Mouse (Mus musculus) spleen, adult 2 months (tissue): ENCODE measurements at regions not wholly inside any gene's neighbourhood (a gene's known extent, or its start where the extent isn't known, plus 50 kb on each side); places are given as distances from the start of the nearest gene placed in this dataset.

ENCODE experiments used
- CTCF ChIP-seq: fragments of 200-500 bp; IDR thresholded peaks from 2 replicates; pipeline ENCODE4 v1.5.1; 2011; ENCODE audit warnings: mild to moderate bottlenecking, inconsistent platforms; ENCODE audit not compliant: insufficient read depth, insufficient read length, insufficient replicate concordance; ENCODE audit errors: extremely low read depth
- POLR2A ChIP-seq: fragments of 200-500 bp; IDR thresholded peaks from 2 replicates; pipeline ENCODE4 v1.6.1; 2011; ENCODE audit warnings: low read depth, low read length, inconsistent platforms

- no peak for TF ChIP-seq CTCF
- TF ChIP-seq POLR2A, result no peak
These were observed 246.6 kb downstream of the Cdh26 start for GRCm38 (mm10) chr2:178676970-178677369.
